Mouse (Mus musculus) cerebellum, adult (tissue): Measurements from ENCODE around the gene Tex264.
"Not testable (repeated sequence)": the region's sequence is repeated elsewhere in the genome, so short reads cannot be mapped to it uniquely, and the experiment has no call there.

ENCODE experiments used
- ATAC-seq: cut with Nextera tagmentation; 2 replicates; pipeline ENCODE4 v1.9.2; 2017; ENCODE audit warnings: mild to moderate bottlenecking, moderate library complexity, mixed read lengths; ENCODE audit not compliant: insufficient number of reproducible peaks, low FRiP score, low TSS enrichment

Tex264 gene

DNA sequence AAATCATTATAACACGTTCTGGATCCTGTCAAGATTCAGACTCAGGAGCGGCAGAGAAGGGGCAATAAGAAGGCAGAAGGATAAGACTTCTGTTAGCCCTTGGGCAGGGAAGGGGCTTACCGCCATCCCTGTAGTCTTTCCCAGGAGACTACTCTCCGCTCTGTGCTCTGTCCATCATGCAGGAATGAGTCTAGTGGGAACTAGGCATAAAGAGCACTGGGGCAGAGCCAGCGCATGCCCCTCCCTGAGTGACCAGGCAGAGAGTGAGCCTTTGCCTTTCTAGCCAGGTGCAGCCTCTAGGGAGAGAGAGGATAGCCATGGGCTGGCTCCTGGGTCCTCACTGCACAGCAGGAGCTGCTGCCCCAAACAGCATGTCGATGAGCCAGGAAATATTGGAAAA is 20.9 kb downstream of the Tex264 start:
- no peak for ATAC-seq

DNA sequence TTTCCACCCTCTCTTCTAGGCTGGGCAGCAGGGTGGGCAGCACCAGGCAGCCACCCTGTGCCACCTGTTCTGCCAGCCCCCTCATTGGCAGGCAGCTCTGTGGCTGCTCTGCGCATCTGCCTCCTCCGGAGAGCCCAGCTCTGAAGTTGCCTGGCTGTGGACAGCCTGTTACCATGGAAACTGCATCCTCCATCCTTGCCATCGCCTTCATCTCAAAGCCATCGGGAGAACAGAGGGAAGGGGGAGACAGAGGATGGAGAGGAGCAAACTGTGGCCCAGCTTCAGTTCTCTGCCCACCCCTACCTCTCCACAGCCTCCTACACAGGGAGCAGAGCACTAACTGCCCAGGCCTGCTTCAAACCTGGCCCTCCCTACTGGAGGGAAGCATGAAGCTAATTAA is 21.3 kb downstream of the Tex264 start:
- ATAC-seq = no peak

DNA sequence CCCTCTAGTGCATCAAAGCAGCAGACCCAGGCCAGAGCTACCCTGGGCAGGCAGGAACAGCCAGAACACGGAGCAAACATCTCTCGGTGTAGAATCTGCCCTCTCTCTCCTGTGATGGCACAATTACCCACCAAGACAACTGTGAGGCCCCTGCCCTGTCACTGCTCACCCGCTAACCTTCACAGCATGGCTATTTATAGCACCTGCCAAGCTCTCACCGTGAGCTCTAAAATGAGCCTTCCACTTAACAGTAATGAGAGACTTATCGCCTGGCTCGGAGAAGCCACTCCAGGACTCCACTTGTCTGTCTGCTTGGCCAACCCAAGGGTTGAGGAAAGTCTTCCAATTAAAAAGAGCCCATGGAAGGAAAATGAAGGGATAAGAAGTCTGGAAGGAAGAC is 22.5 kb downstream of the Tex264 start:
- ATAC-seq = no peak

DNA sequence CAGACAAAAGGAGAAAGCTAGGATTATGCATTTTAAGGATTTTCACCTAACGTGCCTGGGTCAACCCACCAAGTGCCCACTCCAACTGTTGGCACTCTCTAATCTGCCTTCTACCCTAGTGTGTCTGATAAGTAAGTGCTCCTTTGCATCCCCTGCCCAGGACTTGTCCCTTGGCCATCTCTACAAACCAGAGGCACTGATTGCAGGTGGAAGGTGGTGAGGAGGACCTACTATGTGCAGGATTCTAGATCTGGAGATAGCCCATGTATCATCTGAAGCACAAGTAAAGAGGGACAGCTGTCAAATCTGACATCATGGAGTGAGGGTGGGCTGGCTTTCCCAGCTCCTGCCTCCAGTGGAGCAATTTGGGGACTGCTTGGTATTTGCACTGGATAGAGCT is 25.8 kb downstream of the Tex264 start:
- no peak for ATAC-seq

DNA sequence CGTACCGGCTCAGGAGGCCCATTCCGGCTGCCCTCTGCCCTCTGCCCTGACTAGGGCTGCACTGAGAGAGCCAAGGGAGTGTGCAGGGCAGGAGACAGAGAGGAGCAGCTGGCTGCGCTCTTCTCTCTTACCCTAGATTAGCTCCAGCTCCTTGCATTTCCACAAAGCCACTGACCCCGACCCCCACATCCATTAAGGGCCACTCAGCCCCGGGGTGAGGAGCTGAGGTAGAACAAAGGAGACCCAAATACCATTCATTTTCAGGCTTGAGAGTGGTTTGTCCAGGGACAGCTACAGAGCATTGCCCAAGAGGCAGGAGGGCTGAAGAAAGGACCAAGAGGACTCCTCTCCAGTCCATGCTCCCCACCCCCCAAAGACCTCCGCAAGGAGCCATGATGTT is 26.3 kb downstream of the Tex264 start:
- ATAC-seq = no peak

DNA sequence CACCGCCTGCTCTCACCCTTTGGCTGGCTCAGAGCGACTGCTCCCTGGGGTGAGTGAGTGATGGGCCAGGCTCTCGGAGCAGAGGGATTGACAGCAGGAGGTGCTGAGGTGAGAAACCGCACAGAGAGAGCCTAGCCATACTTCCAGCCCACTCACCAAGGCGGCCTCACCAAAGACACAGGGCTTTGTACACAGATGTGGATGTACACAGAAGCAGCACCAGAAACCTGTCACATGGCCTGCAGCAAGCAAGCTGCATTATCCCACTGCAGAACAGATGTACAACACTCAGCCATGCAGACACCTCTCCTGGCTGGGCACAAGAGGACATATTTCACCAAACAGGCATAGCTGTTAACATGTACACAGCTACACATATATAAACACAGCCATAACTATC is 28.1 kb downstream of the Tex264 start:
- no peak for ATAC-seq

DNA sequence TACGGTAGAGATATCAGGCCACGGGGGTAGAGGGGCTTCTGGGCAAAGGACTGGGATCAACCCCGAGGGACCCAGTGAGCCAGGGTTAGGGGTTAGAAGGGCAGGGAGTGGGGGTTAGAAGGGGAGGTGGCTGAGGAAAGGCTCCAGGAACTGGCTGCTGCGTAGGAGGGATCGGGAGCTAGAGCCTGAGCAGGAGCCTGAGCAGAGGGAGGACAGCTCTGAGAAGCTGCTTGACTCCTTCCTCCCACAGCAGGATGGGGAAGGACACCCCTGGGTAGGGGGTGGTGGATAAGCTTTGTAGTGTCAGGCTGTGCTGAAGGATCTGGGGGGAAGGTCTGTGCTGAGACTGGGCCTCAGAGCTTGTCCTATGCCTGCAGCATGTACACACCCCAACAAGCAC is 28.9 kb downstream of the Tex264 start:
- ATAC-seq = no peak

DNA sequence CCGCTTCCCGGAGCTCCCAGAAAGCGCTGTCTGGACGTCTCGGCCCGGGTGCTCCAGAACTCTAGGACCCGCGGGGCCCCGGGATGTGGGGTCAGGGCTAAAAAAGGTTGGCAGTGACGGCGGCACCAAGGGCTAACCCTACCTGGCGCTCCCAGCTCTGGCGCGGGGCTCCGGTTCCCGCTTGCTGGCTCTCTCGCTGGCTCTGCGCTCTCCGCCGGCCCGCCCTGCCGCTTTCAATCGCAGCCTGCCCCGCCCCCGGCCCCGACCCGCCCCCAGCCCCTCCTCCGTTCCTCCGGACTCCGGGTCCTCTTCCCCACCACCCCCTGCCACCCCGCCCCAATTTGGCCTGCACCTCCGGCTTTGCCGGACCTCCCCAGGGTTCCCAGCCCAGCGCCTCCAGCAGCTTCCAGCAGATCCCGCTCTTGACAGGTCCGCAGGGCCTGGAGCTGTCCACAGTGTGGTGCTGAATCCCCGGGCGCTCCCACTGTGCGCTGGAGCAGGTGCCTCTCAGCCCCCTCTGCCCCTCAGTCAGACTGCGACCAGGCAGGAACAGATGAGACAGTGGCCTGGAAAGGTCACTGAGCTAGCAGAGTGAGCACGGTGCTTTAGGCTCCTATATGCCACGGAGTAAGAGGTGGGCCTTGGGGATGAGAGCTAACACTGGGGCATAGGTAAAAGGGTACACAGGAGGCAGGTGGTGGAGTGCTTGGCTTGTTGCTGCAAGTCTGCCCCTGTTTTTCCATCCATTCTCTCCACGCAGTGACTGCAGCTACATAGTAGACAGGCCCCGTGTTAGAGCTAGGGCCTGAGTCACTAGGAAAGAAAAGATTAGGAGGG is 29.6 kb downstream of the Tex264 start, which contains the start of gene Grm2:
Gene Grm2 (minus strand): TSS at position 199 of the 837 bp plus-strand sequence.
- ATAC-seq = no peak

DNA sequence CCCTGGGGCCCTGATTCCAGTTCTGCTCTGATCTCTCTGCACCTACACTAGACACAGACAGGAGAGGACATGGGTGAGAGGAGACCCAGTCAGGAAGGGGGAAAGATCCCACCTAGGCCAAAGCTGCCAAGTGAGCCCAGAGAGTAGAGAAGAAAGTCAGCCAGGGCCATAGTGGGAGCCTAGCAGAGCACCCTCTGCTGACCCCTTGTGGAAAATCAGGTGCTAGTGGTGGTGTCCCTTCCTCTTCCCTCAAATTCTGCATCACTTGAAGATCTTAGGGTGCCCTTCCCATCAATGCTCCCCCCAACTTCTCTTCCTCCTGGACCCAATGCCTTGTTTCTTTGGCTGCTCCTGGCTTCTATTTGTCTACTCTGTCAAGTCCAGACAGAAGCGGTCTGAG is 33.0 kb downstream of the Tex264 start:
- ATAC-seq = no peak

DNA sequence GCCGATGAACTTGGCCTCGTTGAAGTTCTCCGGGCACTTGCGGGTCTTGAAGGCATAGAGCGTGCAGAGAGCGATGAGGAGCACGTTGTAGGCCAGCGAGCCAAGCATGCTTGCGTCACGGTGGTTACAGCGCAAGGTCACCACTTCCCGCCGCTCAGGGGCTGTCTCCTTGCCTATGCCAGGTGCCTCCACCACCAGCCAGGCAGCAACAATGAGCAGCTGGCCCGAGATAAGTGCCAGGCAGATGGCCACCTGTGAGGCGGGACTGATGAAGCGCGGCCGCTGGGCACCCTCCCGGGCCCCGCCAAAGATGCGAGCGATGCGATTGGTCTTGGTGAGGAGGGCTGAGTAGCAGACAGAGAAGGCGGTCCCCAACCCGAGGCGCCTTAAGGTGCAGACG is 38.5 kb downstream of the Tex264 start:
- no peak for ATAC-seq

DNA sequence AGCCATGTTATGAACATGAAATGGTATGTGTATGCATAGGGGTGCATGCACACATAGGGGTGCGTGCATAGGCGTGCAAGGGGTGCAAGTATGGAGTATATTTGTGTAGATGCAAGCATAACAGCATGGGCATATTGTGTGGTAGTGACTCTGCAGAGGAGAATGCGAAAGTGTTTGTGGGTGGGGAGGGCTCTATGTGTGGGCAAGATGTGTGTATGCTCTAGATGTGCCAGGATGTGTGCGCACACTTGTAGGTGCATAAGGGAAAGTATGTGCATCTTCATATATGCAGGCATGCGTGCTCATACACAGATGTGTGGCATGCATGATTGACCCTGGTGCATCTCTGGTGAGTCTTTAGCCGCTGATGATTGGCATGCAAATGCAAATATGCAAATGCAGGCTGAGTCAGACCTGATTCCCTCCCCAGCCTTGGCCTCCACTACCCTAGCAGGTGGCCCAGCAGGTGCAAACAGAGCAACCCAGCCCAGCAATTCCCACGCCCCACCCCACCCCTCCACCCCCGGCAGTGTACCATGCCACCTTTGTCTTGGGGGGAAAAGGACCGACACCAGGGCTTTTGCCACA is 39.9 kb downstream of the Tex264 start:
- ATAC-seq = no peak

DNA sequence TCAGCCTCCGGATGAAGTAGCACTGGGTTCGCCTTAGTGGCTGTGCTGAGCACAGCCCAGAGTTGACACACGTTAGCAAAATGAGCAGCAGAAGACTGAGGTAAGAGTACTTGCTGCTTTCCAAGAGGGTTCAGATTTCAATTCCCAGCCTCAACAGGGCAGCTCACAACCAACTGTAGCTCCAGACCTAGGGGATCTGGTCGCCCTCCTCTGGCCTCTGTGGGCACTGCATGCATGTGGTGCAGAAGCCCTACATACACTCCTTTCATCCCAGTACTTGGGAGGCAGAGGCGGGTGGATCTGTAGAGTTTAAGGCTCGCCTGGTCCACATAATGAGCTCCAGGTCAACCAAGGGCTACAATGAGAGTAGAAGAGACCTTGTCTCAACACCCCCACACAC is 41.9 kb downstream of the Tex264 start:
- ATAC-seq = no peak

DNA sequence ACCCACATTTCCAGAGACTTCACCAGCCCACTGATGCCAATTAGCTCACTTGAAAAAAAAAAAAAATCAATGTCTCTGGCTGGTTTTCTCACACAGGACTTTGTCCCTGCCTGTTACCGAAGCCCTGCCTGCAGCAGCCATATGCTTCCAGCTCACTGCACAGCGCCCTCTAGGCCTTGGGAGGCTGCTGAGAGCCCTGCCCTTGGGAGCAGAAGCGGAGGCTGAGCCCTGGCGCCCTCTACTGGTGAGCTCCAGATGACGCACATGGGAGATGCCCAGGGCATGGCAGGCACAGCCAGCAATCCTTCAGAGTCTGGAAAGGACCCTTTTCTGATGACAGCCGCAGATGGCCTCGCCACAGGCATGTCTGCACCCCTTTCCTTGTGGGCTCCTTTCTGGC is 42.6 kb downstream of the Tex264 start:
- no peak for ATAC-seq

DNA sequence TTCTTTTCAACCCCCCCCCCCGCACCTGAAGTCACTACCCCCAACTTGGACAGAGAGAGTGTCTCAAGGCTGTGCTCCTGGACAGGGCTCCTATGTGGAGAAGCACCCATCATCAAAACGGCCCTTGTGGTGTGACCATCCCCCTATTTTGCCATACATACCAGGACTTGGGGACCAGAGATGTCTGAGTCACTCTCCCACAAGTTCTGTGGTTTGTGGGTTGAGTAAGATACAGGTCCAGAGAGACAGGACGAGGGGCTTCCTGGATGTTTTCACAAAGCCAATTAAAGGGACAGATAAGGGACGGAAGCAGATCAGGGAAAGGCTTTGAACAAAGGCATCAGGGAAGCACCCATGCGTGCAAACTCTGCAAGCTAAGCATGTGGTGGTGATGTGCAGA is 44.4 kb downstream of the Tex264 start:
- no peak for ATAC-seq

DNA sequence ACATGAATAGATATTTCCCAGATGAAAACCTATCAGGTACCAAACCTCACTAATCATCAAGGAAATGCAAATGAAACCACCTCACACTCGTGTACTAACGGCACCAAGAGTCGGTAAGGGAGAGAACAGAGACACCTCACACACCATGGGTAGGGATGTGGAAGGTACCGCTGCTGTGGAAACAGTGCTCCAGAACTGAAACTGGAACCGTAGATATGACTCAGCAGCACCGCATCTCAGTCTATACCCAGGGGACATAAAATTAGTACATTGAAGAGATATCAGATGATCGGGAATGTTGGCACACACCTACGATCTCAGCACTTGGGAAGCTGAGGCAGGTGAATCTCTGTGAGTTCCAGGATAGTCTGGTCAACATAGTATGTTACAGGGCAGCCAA is 47.6 kb downstream of the Tex264 start:
- ATAC-seq = no peak

DNA sequence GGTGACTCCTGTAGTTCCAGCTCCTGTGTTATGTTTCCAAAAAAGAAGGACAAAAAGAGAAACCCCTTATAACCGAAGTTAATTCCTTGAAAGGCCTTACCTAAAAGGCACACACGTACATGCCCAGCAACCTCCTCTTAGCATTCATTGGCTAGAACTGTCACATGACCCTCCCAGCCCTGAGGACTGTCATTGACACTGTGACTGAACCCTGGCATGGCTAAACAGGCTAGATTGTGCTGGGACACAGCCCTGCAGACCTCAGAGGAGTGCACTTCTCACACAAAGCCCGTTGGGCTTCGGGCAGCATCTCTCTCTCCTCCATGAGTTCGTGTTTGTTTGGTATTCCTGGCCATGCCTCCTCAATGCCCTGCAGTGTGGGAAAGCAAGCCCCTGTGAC is 53.5 kb downstream of the Tex264 start:
- ATAC-seq = no peak

DNA sequence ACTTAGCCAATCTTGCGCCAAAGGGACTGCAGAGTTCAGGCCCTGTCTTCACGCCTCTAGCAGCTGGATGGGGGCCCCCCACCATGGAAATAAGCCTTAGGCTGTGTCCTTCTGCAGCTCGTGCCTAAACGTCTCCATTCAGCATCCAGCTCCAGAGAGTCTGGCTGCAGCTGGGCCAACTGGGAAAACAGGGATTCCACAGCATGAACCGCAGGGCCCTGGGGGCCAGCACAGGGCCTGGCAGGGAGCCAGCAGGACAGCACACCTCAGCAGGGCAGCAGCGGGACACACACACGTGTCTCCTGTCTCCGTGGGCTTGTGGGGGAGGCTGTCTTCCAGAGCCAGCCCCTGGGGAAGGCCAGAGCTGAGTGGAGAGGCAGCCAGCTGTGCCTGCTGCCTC is 57.9 kb downstream of the Tex264 start:
- ATAC-seq = not testable (repeated sequence)

DNA sequence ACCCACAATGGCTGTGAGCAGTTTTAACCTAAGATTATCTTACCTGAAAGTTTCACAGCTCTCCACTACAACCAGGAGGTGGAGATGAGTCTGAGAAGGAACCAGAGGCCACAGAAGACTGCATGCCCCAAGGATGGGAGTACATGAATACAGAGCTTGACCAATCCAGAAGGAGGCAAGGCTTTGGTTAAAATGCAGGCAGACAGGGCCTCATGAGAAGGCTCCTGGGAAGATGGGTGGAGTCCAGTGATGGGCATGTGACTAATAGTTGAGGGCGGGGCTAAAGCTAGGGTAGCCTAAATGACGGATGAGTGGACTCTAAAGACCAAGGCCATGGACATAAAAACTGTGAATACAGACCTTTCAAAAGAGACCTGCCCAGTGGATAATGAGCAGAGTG is 59.4 kb downstream of the Tex264 start, which contains the start of gene Iqcf6:
Gene Iqcf6 (plus strand): TSS at position 301 of the 400 bp plus-strand sequence.
- no peak for ATAC-seq

DNA sequence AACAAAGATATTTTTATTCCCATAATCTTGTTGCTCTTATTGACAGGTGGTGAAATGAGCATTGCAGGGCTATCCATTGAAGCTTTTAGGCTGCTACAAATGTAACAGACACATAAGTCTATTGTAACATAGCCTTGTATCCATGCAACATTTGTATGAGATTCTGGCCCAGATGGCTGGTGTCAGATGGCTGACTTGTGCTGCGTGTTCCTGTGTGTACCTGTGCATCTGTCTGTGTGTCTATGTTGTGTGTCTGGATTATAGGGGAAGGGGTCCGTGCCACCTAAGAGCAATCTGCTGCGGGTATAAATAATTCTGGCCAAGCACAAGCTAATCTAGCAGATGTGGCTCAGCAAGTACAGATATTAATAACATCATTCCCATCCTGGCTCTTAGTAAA is 68.2 kb downstream of the Tex264 start:
- ATAC-seq = no peak

DNA sequence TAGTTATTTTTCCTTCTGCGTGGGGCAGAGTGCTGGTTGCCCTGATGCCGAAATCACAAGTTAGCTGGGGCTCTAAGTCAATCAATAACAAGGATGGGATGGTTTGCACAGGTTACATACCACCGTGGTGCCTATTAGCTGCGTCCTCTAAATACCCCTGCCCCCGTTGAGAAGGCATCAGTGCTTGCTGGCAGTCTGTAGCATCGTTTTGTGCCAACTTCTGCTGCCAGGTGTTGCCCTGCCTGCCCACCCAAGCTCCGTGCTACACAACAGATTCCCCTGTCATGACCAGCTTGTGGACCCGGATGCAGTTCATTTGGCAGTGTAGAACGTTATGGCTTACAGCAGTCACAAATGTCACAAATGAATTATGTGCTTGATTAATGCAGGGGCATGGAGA is 69.4 kb downstream of the Tex264 start:
- no peak for ATAC-seq

DNA sequence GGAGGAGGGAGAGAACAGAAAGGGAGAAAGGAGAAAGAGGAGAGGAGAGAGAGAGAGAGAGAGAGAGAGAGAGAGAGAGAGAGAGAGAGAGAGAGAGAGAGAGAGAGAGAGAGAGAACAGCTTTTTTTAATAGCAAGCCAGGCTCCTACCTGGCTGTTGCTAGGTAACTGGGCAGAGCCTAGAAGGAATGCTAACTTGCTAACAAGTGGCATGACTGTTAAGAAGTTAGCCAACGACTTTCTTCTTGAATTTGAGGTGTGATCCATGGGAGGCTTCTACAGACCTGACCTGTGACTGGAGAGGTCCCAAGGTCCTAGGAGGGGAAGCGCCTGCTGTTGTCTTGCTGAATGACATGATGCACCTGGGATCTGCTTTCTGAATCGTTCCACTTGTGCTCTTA is 71.1 kb downstream of the Tex264 start:
- ATAC-seq = no peak

DNA sequence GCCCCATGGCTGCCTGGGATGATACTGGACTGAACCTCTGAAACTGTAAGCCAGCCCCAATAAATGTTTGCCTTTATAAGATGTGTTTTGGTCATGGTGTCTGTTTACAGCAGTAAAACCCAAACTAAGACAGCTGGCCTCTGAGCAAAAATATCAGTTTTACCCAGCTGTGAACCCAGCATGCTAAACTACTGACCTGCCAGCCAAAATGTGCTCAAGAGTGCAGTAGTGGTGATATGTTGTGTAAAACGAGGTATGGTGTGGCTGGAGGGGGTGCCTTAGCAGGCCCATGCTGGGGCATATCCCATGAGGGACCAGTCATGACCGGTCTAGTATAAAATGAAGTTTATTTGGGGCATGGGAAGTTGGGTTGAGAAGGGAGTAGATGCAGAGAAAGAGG is 71.8 kb downstream of the Tex264 start:
- no peak for ATAC-seq
